Mouse (Mus musculus) kidney, adult 9 months (tissue): ENCODE measurements around the gene Akap10.
"Not testable (repeated sequence)": the region's sequence is repeated elsewhere in the genome, so short reads cannot be mapped to it uniquely, and the experiment has no call there.

Experiments
- DNase-seq: peaks from one replicate; pipeline ENCODE4 v3.0.0; 2022

Akap10 gene

DNA sequence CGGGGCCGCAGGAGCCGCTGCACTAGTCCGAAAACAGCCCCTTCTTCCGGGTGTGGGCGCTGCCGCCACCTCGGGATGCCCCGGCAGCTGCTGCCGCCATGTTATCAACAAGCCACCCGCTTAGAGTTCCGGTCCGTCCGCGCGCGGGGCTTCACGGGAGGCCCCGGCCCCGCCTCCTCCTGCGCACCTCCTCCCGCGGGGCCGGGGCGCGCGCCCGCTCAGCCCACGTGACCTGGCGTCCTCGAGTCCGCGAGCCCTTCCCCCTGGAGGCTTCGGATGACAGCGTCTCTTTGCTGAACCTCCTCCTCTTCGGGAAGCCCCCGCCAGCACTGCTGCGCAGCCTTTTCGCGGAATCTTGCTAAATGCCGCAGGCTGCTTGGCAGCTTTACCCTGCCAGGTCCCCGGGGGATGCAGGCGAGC is at the start of gene Akap10:
TSS of gene Akap10 (minus strand) at position 155 of the 420 bp plus-strand sequence.
- peak; percentile 95 for DNase-seq

DNA sequence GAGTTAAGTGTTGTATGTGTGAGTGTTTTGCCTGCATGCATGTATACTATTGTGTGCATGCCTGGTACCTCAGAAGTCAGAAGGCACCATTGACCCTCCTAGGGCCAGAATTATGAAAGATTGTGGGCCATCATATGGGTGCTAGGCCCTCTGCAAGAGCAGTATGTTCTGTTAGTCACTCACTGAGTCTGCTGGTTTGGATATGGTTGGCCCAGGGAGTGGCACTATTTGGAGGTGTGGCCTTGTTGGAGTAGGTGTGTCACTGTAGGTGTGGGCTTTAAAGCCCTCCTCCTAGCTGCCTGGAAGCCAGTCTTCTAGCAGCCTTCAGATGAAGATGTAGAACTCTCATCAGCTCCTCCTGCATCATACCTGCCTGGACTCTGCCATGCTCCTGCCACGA is 45.7 kb upstream of the Akap10 start:
- no peak for DNase-seq

DNA sequence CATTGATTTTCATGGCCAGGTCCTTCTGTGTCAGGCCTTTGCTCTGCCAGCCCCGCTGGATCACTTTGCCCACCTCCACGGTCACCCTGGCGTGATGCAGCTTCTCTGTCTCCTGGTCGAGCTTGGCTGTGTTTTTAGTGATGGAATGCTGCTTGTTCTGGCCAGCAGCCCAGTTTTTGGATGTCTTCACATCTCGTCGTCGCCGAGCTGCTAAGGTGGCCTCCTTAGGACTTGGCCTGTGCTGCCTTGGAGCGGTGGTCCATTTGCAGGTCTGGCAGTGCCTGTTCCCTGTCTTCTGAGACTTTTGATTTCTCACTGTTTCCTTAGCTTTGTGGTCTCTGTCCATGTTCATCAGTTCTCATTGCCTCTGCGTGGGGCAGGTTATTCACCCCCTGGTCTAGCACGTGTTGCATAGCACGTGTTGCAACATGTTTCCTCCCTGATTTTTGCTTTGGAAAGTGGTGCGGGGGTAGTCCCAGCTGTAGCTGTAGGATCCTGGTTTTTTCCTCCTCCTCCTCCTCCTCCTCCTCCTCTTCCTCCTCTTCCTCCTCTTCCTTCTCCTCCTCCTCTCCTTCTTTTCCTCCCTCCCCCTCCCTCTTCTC is 44.2 kb upstream of the Akap10 start:
- DNase-seq, result no peak

DNA sequence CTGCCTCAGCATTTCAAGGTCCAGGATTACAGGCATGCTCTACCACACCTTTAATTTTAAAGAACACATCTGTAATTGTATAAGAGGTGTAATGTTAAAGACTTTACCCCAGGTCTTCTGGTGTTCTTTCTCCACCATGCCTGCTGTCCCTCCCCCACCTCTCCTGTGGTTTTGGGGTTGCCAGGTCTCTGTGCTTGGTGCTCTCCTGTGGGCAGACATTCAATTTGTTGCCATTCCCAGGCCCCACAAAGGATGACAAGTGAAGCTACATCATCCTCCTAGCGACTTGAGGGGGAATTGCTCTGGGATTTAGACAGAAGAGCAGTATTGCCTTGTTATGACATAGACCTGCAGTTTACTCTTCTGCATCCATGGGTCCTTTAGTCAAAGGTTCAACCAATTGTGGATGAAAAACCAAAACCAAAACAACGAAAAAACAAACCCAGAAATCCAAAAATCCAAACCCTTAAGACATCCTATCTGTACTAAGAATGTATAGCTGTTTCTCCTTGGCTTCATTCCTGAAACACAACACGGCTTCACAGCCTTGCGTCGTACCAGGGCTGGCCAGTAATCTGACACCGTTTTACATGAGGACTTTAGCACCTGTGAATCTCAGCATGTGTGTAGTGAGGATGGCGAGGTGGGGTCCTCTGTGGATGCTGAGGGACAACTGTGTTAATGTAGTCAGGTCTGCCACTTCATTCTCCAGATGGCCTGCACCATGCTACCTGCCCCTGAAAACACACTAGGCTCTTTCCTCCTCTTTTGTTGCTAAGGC is 41.6 kb upstream of the Akap10 start:
- DNase-seq, result no peak

DNA sequence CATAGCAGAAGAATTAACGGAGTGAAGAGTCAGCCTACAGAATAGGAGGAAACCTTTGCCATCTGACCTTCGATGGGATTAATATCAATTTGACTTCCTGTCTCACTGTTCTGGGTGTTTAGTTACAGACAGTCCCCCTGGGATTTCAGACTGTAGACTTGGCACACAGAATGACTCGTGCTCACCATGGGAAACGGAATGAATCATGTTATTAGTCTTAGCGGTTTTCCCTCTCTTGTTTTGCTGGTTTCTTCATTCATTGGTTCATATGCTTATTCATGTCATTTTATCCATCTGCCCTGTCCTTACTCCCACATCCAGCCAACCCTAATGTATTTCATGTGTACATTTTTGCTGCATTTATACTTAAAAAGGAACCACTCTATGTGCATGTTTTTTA is 40.8 kb upstream of the Akap10 start:
- peak; percentile 23 for DNase-seq

DNA sequence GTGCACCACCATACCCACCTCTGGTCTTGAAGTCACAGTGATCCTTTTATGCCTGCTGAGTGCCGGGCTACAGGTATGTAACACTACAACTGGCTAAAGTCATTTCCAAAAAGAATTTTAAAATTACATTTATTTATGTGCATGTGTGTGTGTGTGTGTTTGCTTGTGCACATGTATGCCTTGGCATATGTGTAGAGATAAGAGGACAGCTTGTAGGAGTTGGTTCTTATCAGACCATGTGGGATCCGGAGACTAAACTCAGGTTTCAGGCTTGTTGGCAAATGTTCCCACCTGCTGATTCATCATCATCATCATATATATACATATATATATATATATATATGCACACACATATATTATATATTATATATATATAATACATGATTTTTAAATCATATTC is 38.8 kb upstream of the Akap10 start:
- no peak for DNase-seq

DNA sequence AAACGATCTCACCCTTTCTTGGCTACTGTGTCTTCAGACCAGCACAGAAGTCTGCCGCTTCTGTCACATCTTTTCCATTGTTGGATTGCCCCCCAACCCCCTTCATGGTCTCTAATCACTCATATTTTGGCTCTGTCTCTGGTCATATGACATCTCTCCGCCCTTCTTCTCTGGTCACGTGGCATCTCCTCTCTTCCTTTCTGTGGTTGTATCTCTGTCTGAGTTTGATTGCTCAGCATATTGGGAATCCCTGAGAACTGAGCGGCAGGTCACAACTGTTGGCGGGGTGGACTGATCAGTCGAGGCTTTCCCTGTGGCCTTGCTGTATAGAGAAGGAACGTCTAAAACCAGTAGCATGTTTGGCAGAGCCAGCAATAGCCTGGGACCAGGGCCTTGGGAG is 37.0 kb upstream of the Akap10 start:
- no peak for DNase-seq

DNA sequence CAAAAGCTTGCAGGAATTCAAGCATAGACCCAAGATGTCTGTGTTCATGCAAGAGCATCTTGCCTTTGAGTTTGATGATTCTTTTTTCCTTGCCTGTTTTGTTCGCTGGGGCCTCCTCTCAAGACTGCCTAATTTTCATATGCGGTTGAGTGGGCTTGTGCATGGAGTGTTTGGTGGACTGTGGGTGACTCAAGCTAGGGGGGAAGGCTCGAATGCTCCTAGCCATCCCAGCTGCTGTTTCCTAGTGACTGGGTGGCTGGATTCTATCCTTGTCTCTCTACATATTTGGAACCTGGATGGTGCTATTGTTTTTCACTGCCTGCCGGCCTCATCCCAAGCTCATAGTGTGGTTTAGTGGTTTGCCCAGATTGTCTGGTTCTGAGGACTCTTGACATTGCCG is 34.6 kb upstream of the Akap10 start:
- no peak for DNase-seq

DNA sequence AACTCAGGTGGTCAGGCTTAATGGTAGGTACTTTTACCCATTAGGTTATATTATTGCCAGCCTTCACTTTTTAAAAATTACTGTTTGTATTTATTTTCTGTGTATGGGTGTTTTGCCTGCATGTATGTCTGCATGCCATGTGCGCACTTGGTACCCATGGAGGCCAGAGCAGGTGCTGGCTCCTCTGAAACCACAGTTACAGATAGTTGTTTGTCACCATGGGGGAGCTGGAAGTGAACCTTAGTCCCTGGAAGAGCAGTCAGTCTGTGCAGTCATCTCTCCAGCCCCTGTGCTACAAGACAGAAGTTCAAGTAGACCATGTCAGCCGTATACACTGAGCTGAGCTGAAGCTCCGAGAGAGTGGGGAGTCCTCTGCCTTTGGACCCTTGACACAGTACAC is 33.1 kb upstream of the Akap10 start:
- DNase-seq, result no peak

DNA sequence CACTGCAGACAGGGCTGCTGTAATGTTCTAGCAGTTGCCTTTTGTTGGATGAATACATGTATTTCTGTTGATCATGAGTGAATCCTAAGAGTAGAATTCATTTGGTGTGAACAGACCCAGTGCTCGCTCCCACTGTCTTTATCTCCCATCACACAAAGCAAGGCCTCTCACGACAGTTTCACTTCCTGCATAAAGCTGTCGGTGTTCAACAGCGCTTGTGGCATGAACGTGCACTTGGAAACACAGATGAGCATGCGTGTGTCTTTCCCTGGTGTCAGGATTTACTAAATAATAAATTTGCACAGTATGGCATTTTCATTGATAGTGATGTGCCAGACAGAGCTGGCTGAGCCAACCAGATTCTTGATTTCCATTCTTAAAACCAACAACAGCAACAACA is 32.6 kb upstream of the Akap10 start:
- no peak for DNase-seq

DNA sequence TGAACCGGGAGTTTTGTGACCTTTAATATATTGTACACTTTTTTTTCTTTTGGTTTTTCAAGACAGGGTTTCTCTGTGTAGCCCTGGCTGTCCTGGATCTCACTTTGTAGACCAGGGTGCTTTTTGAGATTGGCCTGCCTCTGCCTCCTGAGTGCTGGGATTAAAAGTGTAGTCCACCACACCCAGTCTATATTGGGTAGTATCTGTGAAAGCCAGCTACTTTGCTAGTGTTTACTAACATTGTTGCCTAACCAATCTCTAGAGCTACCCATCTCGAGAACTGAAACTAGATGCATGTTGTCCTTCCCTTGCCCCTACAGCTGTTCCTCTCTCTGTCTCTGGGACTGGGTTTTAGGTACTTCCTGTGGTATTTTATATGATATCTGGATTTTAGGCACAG is 30.0 kb upstream of the Akap10 start:
- no peak for DNase-seq

DNA sequence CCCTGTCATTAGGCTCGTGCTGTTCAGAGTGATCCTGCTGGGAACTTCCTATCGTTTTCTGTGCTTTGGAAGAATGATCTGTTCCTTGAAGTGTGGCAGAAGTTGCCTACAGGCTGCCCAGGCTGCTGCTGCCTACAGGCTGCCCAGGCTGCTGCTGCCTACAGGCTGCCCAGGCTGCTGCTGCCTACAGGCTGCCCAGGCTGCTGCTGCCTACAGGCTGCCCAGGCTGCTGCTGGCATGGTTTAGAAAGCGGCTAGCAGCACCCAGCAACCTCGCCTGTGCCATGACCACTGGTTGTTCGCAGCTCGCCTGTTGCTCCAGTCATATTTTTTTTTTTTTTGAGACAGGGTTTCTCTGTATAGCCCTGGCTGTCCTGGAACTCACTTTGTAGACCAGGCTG is 28.7 kb upstream of the Akap10 start:
- not testable (repeated sequence) for DNase-seq

DNA sequence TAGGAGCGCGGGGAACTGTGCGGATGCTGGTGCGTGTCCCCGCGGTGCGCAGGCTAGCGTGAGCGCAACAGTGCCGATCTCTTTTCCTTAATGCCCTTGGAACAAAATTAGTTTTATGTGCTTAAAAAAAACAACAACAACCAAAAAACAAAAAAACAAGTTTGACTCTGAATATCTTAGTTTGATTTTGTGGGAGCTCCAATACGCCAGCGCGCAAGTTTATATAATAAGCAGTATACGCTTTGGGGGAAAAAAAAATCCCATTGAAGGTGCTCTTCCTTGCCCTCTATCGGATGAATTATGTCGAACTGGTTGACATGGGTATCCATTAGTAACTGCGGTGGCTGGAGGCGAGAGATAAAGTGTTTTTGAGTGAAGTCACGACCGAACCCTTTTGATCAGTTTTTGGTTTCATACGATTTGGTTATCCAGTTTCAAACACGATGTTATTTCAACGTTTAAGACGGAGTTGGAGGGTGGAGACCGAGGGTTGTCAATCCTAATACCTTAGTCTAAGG is 27.3 kb upstream of the Akap10 start:
- DNase-seq, result no peak

DNA sequence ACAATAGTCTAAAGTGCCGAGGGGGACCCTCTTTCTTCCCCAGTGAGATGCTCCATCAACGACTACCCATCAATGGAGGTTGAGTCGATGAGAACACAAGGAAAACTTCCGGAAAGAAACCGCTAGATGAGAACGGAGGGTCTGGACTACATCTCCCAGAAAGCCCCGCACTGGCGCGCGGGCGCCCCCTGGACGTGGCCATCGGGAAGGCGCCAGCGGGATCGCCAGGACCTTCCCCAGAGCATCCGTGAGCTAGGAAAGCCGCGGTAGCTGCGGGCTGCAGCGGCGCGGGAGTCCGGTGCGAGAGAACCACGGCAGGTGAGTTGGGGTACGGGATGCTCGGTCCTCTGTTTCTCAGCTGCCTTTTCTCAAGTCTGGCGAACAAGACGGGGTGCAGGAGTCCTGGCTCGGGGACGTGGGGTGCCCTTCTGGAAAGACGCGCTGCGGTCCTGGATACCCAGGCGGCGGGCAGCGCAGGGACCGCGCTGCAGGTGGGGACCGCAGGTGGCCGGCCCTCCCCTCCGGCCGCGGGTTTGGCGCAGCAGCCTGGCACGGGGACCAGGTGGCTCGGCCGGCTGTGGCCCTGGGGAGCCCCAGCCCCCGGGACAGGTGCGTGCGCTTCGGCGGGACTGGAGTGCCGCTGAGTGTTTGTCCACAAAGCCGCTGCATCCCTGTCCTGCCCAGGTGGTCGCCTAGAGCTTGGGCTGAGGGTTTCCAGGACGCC is 26.7 kb upstream of the Akap10 start, which contains the start of gene Specc1:
TSS of gene Specc1 (plus strand) at position 192 of the 724 bp plus-strand sequence.
- DNase-seq, result peak; percentile 89

DNA sequence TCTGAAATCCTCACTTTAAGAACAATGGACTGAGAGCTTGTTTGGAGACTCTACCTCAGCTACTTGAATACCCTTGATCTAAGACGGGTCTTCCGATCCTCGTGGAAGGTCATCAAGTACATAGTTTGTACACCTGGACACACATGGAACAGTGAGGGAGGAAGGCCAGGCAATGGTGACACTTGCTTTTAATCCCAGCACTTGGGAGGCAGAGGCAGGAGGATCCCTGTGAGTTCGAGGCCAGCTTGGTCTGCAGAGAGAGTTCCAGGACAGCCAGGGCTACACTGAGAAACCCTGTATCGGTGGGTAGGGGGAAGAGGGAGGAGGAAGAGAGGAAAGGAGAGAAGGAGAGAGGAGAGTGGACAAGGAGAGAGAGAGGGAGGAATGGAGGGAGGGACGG is 25.9 kb upstream of the Akap10 start:
- no peak for DNase-seq

DNA sequence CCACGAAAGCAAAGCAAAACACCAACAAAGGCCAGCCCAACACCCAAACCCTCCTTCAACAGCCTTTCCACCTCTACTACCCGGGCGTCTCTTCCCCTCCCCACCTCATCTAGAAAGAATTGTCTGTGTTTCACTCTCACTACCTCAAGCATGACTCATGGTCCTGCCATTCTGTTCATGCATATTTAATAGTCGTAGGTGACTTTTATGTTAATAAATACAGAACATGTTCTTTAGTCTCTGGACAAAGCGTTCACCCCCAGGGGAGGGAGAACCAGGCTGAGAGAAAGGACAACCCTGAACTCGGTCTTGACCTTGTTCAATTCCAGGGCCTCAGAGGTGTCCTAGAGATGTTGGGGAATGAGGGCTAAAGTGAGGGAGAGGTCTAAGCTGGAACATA is 25.1 kb upstream of the Akap10 start:
- DNase-seq, result peak; percentile 56

DNA sequence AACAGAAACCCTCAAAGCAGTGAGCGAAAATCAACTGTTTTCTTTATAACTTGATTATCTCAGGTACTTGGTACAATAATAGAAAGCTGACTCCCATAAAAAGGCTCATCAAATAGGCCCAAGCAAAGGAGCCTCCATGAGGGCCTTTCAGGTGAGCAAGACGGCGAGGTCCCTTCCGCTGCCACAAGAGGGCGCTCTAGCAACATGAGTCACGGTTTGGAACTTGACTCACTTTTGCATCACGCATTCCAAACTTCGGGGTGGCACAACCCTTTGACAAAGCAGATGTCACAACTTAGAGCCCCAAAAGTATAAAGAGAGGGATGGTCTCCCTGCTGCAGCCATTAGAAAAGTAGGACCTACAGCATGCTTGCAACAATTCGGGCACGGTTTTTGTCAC is 20.6 kb upstream of the Akap10 start:
- peak; percentile 88 for DNase-seq

DNA sequence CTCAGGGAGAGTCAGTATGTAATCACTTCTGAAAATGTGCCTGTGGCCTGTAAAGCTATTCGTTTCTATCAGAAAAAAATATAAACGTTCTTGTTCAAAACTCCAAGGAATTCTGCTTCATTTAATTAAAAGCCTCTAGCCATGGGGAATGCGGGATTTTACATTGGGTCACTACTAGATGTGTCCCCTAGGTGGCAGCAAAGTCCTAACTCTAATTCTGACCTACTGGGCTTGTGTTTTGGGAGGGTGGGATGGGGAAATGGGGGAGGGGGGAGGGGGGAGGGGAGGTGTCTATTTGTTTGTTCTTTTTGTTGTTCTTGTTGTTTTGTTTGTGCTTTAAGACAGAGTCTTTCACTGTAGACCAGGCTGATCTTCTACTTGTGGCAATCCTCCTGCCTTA is 19.3 kb upstream of the Akap10 start:
- DNase-seq, result peak; percentile 73

DNA sequence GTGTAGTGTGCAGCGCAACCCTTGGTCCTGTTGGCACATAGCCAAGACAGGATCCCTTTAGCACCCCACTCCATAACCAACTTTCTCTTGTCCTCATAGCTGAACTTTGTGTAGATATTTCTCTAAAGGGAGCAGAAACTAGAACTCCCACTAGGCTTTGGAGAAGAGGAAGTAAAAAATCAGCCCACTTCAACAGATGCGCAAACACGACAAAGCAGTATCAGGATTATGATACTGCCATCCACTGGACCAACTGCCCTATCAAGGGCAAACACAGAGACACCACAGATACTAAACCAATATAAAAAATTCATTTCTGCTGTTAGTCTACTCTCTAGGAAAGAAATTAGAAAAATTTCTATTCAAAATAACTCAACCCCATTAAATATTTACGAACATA is 16.6 kb upstream of the Akap10 start:
- DNase-seq, result no peak

DNA sequence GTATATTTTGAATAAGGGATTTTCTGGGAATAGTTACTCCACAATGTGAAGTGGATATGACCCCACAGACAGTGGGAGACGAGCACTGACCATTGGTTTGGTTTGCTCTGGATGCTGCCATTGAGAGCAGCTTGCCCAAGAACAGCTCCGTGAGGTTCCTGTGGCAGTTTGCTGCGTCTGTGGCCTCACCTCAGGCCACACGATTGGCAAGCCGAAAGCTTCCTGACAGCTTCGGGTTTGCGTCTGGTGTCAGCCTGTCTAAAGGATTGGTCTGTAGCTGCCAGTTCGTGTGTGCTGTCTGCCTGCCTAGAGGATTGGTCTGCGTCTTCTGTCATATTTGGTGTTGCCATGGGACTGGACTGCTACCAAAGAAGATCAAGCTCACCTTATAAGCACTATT is 14.4 kb upstream of the Akap10 start:
- no peak for DNase-seq

DNA sequence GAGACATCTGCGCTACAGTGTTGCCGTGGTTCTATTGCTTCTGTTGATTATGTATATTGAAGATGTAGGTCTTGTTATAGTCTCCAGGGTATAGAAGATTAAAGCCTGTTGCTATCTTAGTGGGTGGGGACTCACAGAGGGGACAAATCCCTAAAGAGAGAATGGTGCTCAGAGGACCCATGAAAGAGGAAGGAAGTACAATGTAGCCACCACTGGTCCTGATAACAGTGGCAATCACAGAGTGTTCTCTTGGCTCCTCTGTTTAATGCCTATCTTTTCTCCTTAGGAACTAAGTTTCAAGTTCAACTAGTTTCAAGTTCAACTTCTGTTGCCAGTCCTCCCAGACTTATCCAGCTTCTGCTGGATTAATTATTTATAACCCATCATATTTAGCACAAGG is 12.9 kb upstream of the Akap10 start:
- DNase-seq, result no peak

DNA sequence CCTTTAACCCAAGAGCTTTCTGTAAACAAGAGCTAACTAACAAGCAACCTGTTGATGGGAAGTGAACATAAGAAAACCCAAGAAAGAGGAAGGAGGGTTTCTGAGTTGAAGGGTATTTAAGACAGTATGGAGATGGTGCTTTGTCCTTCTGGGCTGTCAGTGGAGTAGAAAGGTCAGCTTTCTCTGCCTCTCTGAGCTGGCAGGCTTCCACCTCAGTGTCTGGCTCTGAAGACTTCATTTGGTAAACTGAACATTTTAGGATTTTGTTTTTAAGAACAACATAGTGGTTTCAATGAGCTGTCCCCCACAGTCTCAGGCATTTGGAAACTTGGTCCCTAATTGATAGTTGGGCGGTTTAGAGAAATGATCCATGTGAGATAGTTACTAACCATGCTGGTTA is 7.7 kb upstream of the Akap10 start:
- DNase-seq, result no peak

DNA sequence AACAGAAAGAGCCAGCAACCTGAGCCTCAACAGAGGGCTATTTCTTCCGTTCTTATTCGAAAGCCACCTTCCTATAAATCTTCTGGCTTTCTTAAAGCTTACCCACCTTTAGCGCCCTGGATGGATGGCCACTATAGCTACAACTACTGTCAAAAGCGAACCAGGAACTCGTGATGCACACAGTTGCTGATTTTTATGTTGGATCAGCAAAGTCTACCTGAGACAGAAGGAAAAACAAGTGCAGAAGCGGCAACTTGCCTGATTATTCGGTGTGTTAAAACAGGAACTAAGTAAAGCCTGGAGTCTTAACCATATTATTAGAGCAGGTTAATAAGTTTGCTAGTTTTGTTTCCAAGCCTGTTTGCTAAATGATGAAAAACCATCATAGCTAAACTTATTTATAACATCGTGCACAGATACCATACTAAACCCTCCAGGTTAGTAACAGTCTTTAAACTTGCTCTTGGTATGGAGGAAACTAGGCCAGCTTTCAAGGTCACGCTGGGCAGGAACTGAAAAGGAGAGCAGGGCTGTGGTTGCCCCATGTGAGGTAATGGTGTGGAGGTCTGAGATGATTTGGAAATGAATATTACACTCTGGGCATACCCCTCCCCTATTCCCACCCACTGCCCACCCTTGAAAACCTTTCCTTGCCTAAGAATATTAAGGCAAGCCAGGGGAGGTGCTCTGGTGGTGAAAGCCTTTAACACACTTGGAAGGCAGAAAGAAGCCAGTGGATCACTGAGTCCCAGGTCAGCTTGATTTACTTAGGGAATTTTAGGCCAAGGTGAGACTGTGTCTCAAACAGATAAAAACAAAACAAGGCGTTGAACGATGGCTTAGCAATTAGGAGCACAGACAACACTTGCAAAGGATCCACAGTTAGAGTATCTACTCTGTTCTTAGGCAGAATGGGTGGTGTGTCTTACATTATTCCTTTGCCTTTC is 861 bp upstream of the Akap10 start:
- peak; percentile 39 for DNase-seq
